Mouse (Mus musculus): ENCODE data around the gene Gjb5.

GRCm38 (mm10) chr4:127327749-127328148 is 30.2 kb downstream of the Gjb5 start:
- TF ChIP-seq CTCF (IDR thresholded peaks at IDR 0.05; ENCODE audit: extremely low read depth, insufficient read length, insufficient replicate concordance, low read depth, low read length), result no peak
- TF ChIP-seq POLR2A (IDR thresholded peaks at IDR 0.05; ENCODE audit: low read depth, low read length), result no peak

Data from small intestine, adult 2 months (tissue).